Mouse (Mus musculus) spleen, adult 10 weeks (tissue): ENCODE results near the gene Zfhx2. TPM values are rescaled to one million over a fixed set of nuclear protein-coding genes. Genes with fewer than 3 reads are reported as not detected.

Experiments
- polyA plus RNA-seq: library from polyadenylated mRNA; stranded (reverse); fragments of 350-450 nt; fragmentation: Illumina TruSeq; extraction: RNeasy Lipid Tissue Mini Kit (QIAGEN cat#74804); gene quantifications from one replicate; pipeline ENCODE4 v1.2.3, GENCODE M21; 2015; ENCODE audit warnings: low replicate concordance; ENCODE audit not compliant: insufficient read depth

Gene Zfhx2
- 2.8 TPM for polyA plus RNA-seq

GRCm38 (mm10) chr14:55092011-55092577 lies at the start of gene Zfhx2:
Zfhx2 (minus strand) TSS chr14:55092324.

GRCm38 (mm10) chr14:55116425-55117200 lies 24.5 kb upstream of the Zfhx2 start, which contains the start of gene Jph4:
Jph4 (minus strand) TSS chr14:55116935.

GRCm38 (mm10) chr14:55105836-55106809 lies 14.0 kb upstream of the Zfhx2 start, which contains the start of gene Ap1g2:
Ap1g2 (minus strand) TSS chr14:55106593.

GRCm38 (mm10) chr14:55094704-55095231 lies 2.6 kb upstream of the Zfhx2 start, which contains the start of gene Thtpa:
Thtpa (plus strand) TSS chr14:55094784.

GRCm38 (mm10) chr14:55014991-55015766 lies 76.9 kb downstream of the Zfhx2 start, which contains the start of gene Ngdn:
Ngdn (plus strand) TSS chr14:55015454.

Other genes with a start within 250 kb of the Zfhx2 start
- 5.4 TPM for gene Homez, start 221.4 kb downstream of the Zfhx2 start, polyA plus RNA-seq
- 10.9 TPM for gene Ppp1r3e, start 214.8 kb downstream of the Zfhx2 start, polyA plus RNA-seq
- 16.2 TPM for gene Bcl2l2, start 208.9 kb downstream of the Zfhx2 start, polyA plus RNA-seq
- not detected for gene Gm20521, start 208.9 kb downstream of the Zfhx2 start, polyA plus RNA-seq
- 254 TPM for gene Pabpn1, start 199.8 kb downstream of the Zfhx2 start, polyA plus RNA-seq
- gene Slc22a17, start 179.2 kb downstream of the Zfhx2 start, polyA plus RNA-seq: 2.9 TPM
- 0.65 TPM for gene Efs, start 166.2 kb downstream of the Zfhx2 start, polyA plus RNA-seq
- not detected for gene Il25, start 159.6 kb downstream of the Zfhx2 start, polyA plus RNA-seq
- not detected for gene Cmtm5, start 156.1 kb downstream of the Zfhx2 start, polyA plus RNA-seq
- gene Myh6, start 125.4 kb downstream of the Zfhx2 start, polyA plus RNA-seq: not detected
- not detected for gene Gm17428, start 115.4 kb downstream of the Zfhx2 start, polyA plus RNA-seq
- gene Myh7, start 97.7 kb downstream of the Zfhx2 start, polyA plus RNA-seq: not detected
- gene Ngdn, start 76.9 kb downstream of the Zfhx2 start, polyA plus RNA-seq: 57.4 TPM
- gene Thtpa, start 2.5 kb upstream of the Zfhx2 start, polyA plus RNA-seq: 10.9 TPM
- gene Ap1g2, start 14.3 kb upstream of the Zfhx2 start, polyA plus RNA-seq: 75.5 TPM
- 0.19 TPM for gene Jph4, start 24.6 kb upstream of the Zfhx2 start, polyA plus RNA-seq
- gene Dhrs2, start 129.7 kb upstream of the Zfhx2 start, polyA plus RNA-seq: not detected